Mouse (Mus musculus): Measurements from ENCODE around the gene Rsph9. TPM values are rescaled to one million over a fixed set of nuclear protein-coding genes. Genes with fewer than 3 reads are reported as not detected.
A peak's percentile ranks its signal among the peaks of the same experiment; 100 is the strongest.

The Rsph9 gene
- total and polyA plus RNA-seq, 2 experiments from 2014 or later, result 63.7 to 101 TPM

DNA sequence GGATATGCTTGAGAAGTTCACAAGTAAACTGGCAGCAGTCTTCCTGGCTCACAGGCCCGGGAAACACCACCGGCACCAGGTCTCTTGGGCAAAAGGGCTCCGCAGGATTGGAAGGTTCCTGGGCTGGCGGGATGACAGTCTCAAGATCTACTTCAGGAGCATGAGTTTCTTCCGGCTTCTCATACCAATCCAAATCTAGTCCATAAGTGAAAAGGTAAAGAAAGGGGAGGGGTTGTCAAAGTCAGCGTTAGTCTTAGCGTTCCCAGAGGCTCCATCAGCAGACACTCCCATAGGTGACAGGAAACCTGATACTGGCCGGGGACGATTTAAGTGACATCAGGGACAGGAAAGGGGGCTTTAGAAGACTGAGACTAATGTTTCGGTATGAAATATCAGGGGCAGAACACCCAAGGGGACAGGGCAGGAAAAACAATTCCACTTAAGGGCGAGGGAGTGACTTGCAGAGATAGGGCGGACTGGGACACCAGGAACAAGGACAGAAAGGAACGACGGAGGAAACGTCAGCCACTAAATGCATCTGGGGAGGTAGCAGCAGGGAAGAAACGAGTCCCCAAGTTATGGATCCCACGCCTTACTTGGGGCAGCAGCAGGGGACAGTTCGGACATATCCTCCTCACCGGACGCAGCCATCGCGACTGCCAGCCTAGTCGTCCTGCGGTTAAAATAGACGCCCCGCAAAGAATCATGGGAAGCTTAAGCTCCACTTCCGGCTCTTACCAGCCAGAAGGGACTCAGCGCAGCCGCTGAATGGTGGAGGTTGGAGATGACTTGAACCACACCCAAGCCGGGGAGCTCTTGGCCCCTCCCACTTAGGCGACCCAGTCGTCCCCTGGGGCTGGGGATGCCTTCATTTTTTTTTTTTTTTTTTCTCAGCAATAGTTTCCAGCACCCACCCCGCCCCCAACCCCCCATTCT lies 9.1 kb upstream of the Rsph9 start, which contains the start of gene Mad2l1bp:
Mad2l1bp (minus strand) TSS at position 707 of the 936 bp plus-strand sequence.
- no peaks in the 10 kb centered on the region for H3K27me3 ChIP-seq (ENCODE audit: insufficient read depth, low read length)
- peaks cover 8% of the 10 kb centered on the region for H3K36me3 ChIP-seq (ENCODE audit: insufficient read depth)
- peak within 1 kb of the TSS; percentile 63 for H3K9ac ChIP-seq
- TF ChIP-seq CTCF (IDR thresholded peaks at IDR 0.05; ENCODE audit: low read depth), result no peak
- H3K9me3 ChIP-seq (ENCODE audit: low read length), result no peaks in the 10 kb centered on the region
- DNase-seq (peak; percentile 90), ATAC-seq (peak; percentile 97)
- peak within 1 kb of the TSS; percentile 36 for H3K27ac ChIP-seq (ENCODE audit: low read depth, low read length)
- peak within 1 kb of the TSS; percentile 90 for H3K4me2 ChIP-seq (ENCODE audit: low read depth)
- peak within 1 kb of the TSS; percentile 48 for H3K4me3 ChIP-seq (ENCODE audit: low read depth, low read length)
- H3K4me1 ChIP-seq (ENCODE audit: insufficient read depth), result peaks cover 9% of the 10 kb centered on the region; the same call in 1 of the 2 replicates
- 9% methylated on average over 33 of the region's 33 CpGs for WGBS

DNA sequence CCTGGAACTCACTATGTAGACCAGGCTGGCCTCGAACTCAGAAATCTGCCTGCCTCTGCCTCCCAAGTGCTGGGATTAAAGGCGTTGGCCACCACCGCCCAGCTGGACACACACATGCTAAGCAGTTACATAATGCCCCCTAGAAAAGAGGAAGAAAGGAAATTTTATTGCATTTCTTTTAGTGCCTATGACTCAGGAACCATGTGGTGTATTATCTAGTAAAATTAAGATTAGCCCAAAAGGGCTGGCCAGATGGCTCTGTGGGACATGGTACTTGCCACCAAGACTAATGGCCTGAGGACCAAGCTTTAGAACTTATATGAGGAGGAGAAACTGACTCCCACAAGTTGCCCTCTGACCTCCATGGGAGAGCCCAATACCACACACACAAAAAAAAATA lies 4.1 kb downstream of the Rsph9 start:
- Histone ChIP-seq H3K9me3 (ENCODE audit: low read length) (no peaks in the 10 kb centered on the region), H3K27ac (ENCODE audit: low read depth, low read length) (no peak overlapping the region), H3K4me3 (ENCODE audit: low read depth, low read length) (no peak overlapping the region), H3K4me1 (ENCODE audit: insufficient read depth) (peaks cover 9% of the 10 kb centered on the region), H3K4me2 (ENCODE audit: low read depth) (no peak overlapping the region), H3K27me3 (ENCODE audit: insufficient read depth, low read length) (no peaks in the 10 kb centered on the region), H3K9ac (no peak overlapping the region), H3K36me3 (ENCODE audit: insufficient read depth) (0 out of 2 replicates have a peak, but pooled peaks cover 11% of the 10 kb centered on the region)
- 86% methylated on average over 3 of the region's 3 CpGs for WGBS
- TF ChIP-seq CTCF (IDR thresholded peaks at IDR 0.05; ENCODE audit: low read depth), result no peak
- ATAC-seq, result no peak
- DNase-seq, result no peak

DNA sequence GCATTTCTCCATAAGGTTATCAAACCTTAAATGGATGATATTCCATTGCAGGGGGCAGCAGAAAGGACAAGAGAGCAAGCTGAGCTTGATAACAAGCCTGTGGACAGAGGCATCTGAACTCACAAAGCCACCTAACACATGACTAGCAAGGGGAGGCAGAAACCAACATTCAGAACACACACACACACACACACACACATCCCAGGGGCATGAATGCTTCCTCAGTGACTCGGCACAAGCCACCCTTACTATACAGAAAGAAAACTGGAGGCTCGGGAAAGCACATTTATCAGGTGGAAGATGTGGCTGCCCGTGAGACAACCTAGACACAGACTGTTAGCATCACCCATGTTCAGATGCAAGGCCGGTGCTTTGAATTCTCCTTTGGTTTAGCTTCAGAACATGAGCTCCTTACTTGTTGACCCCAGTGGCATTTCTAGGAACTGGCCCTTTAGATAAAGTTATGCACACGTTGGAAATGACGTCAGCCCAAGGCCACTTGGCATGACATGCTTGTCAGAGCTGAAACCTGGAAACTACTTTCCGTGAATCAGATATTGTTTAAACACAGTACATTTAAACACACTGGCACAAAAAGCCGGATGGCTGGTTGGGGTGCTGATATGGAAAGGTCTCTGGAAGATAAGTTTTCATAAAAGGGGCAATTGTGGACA lies 5.3 kb downstream of the Rsph9 start:
- no peak for ATAC-seq
- Histone ChIP-seq H3K9me3 (ENCODE audit: low read length) (no peaks in the 10 kb centered on the region), H3K36me3 (ENCODE audit: insufficient read depth) (0 out of 2 replicates have a peak, but pooled peaks cover 14% of the 10 kb centered on the region), H3K27me3 (ENCODE audit: insufficient read depth, low read length) (no peaks in the 10 kb centered on the region), H3K4me1 (ENCODE audit: insufficient read depth) (peaks cover 3% of the 10 kb centered on the region; the same call in 1 of the 2 replicates), H3K27ac (ENCODE audit: low read depth, low read length) (no peak overlapping the region), H3K4me2 (ENCODE audit: low read depth) (no peak overlapping the region), H3K4me3 (ENCODE audit: low read depth, low read length) (no peak overlapping the region), H3K9ac (no peak overlapping the region)
- no peak for DNase-seq
- no peak for TF ChIP-seq CTCF (IDR thresholded peaks at IDR 0.05; ENCODE audit: low read depth)
- WGBS, result 87% methylated on average over 8 of the region's 8 CpGs

- no peak overlapping the region for H3K4me3 ChIP-seq (ENCODE audit: low read depth, low read length)
- ATAC-seq (no peak), DNase-seq (no peak)
- H3K36me3 ChIP-seq (ENCODE audit: insufficient read depth), result peaks cover 34% of the 10 kb centered on the region
- H3K27me3 ChIP-seq (ENCODE audit: insufficient read depth, low read length), result no peaks in the 10 kb centered on the region
- no peak overlapping the region for H3K27ac ChIP-seq (ENCODE audit: low read depth, low read length)
- H3K4me2 ChIP-seq (ENCODE audit: low read depth), result no peak overlapping the region
- no peaks in the 10 kb centered on the region for H3K4me1 ChIP-seq (ENCODE audit: insufficient read depth)
- no peaks in the 10 kb centered on the region for H3K9me3 ChIP-seq (ENCODE audit: low read length)
- no peak overlapping the region for H3K9ac ChIP-seq
- 66% methylated on average over 8 of the region's 8 CpGs for WGBS
- no peak for TF ChIP-seq CTCF (IDR thresholded peaks at IDR 0.05; ENCODE audit: low read depth)
These were observed 11.2 kb downstream of the Rsph9 start for GRCm38 (mm10) chr17:46132862-46133261.

DNA sequence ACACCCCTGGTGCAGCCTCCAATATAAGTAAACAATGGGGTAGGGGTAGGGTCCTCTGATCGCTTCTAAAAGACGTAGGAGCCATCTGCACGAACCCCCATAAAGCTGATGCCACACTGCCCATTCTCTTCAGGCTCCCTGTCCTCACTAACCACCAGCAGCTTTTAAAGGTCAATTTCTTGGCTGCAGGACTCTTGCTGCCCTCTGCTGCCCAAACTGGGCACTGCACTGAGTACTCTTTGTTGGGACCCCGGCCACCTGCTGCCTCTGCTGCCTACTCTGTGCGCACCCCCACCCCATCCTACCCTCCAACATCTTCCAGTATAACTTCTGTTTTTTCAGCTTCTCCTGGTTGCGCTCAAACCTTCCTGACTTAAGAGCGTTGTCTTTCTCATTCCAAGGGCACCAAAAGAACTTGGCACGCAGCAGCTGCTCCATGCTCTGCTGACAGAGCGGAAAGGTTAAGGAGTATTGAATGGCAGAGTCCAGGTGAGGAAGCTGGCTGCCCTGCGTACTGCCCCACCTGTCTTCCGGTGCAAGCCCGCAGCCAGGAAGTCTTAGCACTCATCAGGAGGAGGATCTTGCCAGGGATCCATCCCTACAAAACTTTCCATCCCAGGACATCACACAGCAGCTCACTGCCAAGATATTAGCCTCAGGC lies 11.8 kb downstream of the Rsph9 start:
- Histone ChIP-seq H3K4me3 (ENCODE audit: low read depth, low read length) (no peak overlapping the region), H3K9me3 (ENCODE audit: low read length) (no peaks in the 10 kb centered on the region), H3K27ac (ENCODE audit: low read depth, low read length) (no peak overlapping the region), H3K4me2 (ENCODE audit: low read depth) (no peak overlapping the region), H3K36me3 (ENCODE audit: insufficient read depth) (peaks cover 41% of the 10 kb centered on the region), H3K4me1 (ENCODE audit: insufficient read depth) (no peaks in the 10 kb centered on the region), H3K9ac (no peak overlapping the region), H3K27me3 (ENCODE audit: insufficient read depth, low read length) (no peaks in the 10 kb centered on the region)
- ATAC-seq (peak; percentile 59), DNase-seq (peak; percentile 68)
- 19% methylated on average over 12 of the region's 12 CpGs for whole genome bisulfite sequencing
- TF ChIP-seq CTCF (IDR thresholded peaks at IDR 0.05; ENCODE audit: low read depth), result peak; percentile 87

DNA sequence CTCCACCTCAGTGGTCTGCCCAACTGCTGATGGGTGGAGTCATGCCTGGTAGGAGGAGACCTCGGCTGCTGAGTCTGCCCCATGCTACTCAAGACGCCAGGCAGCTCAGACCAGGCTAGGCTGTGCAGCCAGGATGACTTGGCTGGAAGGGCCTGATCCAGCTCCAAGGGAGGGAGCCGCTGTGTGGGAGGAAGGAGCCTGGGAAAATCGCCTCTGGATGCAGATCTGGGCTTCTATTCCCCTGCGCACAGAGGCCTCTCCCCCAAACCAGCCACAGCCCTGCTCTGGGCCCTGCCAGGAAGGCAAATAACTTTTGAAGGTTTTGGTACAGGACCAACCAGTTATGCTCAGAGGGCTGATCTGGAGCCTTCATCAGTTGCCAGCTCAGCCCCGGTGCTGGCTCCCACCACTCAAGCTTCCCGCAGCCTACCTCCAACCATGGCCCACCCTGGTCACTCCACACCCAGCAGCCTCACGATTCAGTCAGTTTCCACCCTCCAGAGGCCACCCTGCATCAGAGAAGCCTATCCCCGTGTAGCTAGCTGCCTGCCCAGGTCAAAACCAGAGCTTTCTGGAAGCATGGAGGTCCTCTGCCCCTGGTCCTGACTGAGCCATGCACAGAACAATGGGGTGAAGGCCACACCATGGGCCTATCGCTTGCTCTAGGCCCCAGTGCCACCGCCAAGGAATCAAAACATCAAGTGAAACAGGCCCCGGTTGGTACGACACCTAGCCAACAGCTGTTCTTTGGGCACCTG lies 14.1 kb downstream of the Rsph9 start:
- ATAC-seq (peak; percentile 34; the same call in 1 of the 2 replicates), DNase-seq (no peak)
- Histone ChIP-seq H3K4me1 (ENCODE audit: insufficient read depth) (no peaks in the 10 kb centered on the region), H3K36me3 (ENCODE audit: insufficient read depth) (peaks cover 53% of the 10 kb centered on the region), H3K9ac (no peak overlapping the region), H3K4me2 (ENCODE audit: low read depth) (no peak overlapping the region), H3K9me3 (ENCODE audit: low read length) (no peaks in the 10 kb centered on the region), H3K27ac (ENCODE audit: low read depth, low read length) (no peak overlapping the region), H3K4me3 (ENCODE audit: low read depth, low read length) (no peak overlapping the region), H3K27me3 (ENCODE audit: insufficient read depth, low read length) (no peaks in the 10 kb centered on the region)
- 73% methylated on average over 13 of the region's 13 CpGs for WGBS
- TF ChIP-seq CTCF (IDR thresholded peaks at IDR 0.05; ENCODE audit: low read depth), result no peak

Data from forebrain, postnatal 0 days (tissue).